21 mouse cellular contexts compared by ENCODE assay signal in the genomic region with DNA sequence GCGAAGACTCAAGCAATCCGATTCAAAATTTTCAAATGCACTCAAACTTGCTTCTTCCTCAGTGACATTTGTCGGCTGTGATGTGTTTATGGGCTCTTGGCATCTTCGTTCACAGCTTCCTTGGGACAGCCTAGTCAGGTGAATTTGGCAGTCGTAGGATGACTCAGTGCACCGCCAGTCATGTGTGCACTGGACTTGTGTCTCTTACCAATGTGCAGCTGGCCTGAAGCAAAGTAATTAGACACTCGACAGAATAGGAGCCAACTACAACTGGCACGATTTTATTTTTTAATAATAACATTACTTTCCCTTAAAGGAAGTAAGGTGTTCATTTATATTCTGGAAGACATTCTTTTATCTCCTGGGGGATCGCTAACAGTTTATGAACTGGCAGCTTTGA.
A peak's percentile ranks its signal among the peaks of the same experiment; 100 is the strongest.
DNase-seq lines count a peak whose midpoint lies in the region; ATAC-seq and TF ChIP-seq lines count a peak whose summit lies in the region.
"Had no signal": no experiment of that assay in that cellular context is flagged by ENCODE, and none has a peak within 500 bp of the region (broad histone marks: within the 10 kb centered on the region; RNA-seq: fewer than 3 reads in every experiment).

No protein-coding gene starts in this region.

- no peak overlapping the region for H3ac ChIP-seq in myocyte (ENCODE audit: control insufficient read depth, insufficient read length)

- no peak overlapping the region for H3K9ac ChIP-seq in limb, embryonic 13.5 days
- no peak overlapping the region for H3K9ac ChIP-seq in forebrain, embryonic 16.5 days (replicated peaks; ENCODE audit: low read depth, low read length)
- H3K9ac ChIP-seq: forebrain, embryonic 12.5 days; limb, embryonic 15.5 days; liver, postnatal 0 days; midbrain, embryonic 13.5 days; neural tube, embryonic 13.5 days had no signal

- no peak for TF ChIP-seq POLR2A in myocyte (IDR thresholded peaks at IDR 0.05; ENCODE audit: insufficient read length, low read depth)

- POLR2A ChIA-PET in Patski (lab: Charles Lee): no interaction called here

- no peaks in the 10 kb centered on the region for H3K27me3 ChIP-seq in limb, embryonic 13.5 days
- no peaks in the 10 kb centered on the region for H3K27me3 ChIP-seq in limb, embryonic 10.5 days (ENCODE audit: low read depth, poor library complexity, severe bottlenecking)
- no peaks in the 10 kb centered on the region for H3K27me3 ChIP-seq in Patski
- H3K27me3 ChIP-seq in myocyte (ENCODE audit: control insufficient read depth, insufficient read depth, insufficient read length): no peaks in the 10 kb centered on the region
- no peaks in the 10 kb centered on the region for H3K27me3 ChIP-seq in forebrain, embryonic 16.5 days (replicated peaks; ENCODE audit: control insufficient read depth, insufficient read depth, low read length)
- H3K27me3 ChIP-seq: forebrain, embryonic 12.5 days; limb, embryonic 15.5 days; midbrain, embryonic 13.5 days; neural tube, embryonic 13.5 days had no signal

- no peak for TF ChIP-seq CTCF in Patski (IDR thresholded peaks at IDR 0.05)

- 74% methylated on average over 9 of the region's 9 CpGs for WGBS in limb, embryonic 13.5 days
- 90% methylated on average over 9 of the region's 9 CpGs for WGBS in limb, embryonic 10.5 days
- 83% methylated on average over 9 of the region's 9 CpGs for WGBS in forebrain, embryonic 16.5 days

- H3K4me1 ChIP-seq in limb, embryonic 13.5 days: peaks cover 19% of the 10 kb centered on the region
- no peaks in the 10 kb centered on the region for H3K4me1 ChIP-seq in limb, embryonic 10.5 days
- H3K4me1 ChIP-seq in forebrain, embryonic 16.5 days (replicated peaks; ENCODE audit: control insufficient read depth, insufficient read depth, low read length): no peaks in the 10 kb centered on the region
- H3K4me1 ChIP-seq: forebrain, embryonic 12.5 days; midbrain, embryonic 13.5 days had no signal

- no peaks in the 10 kb centered on the region for H3K9me3 ChIP-seq in limb, embryonic 13.5 days
- H3K9me3 ChIP-seq in limb, embryonic 10.5 days (replicated peaks): no peaks in the 10 kb centered on the region
- H3K9me3 ChIP-seq in forebrain, embryonic 16.5 days (ENCODE audit: control insufficient read depth, low read length): no peaks in the 10 kb centered on the region
- H3K9me3 ChIP-seq: forebrain, embryonic 12.5 days; limb, embryonic 15.5 days; midbrain, embryonic 13.5 days; neural tube, embryonic 13.5 days had no signal

- no peaks in the 10 kb centered on the region for H3K79me2 ChIP-seq in myocyte (ENCODE audit: control insufficient read depth, insufficient read depth)

- CTCF ChIA-PET in Patski (lab: Charles Lee): interaction anchor here (2.1 kb wide), 1 partner anchor 14 kb away, joined by 4 read pairs; no protein-coding TSS in a partner anchor

- ATAC-seq in limb, embryonic 13.5 days (ENCODE audit: low FRiP score, low read depth): 0 out of 2 replicates have a peak, but pooled peaks have one; percentile 40
- ATAC-seq in Patski: peak; percentile 94
- no peak for ATAC-seq in forebrain, embryonic 16.5 days
- ATAC-seq: CD4-positive, CD25-positive, alpha-beta regulatory T cell, adult 4 months; liver, postnatal 0 days; midbrain, embryonic 13.5 days had no signal

- no peak overlapping the region for H3K4me2 ChIP-seq in limb, embryonic 13.5 days (replicated peaks)
- H3K4me2 ChIP-seq in myocyte (ENCODE audit: low read depth): peak overlapping the region; percentile 21
- no peak overlapping the region for H3K4me2 ChIP-seq in forebrain, embryonic 16.5 days (ENCODE audit: low read length)
- H3K4me2 ChIP-seq: forebrain, embryonic 12.5 days; heart, embryonic 11.5 days; limb, embryonic 15.5 days; midbrain, embryonic 13.5 days; neural tube, embryonic 13.5 days had no signal

- peak; percentile 3 for DNase-seq in gastrocnemius, postnatal 14 days
- no peak for DNase-seq in gastrocnemius, postnatal 4 days (ENCODE audit: low spot score in 2 of 2)
- no peak for DNase-seq in limb, embryonic 10.5 days (ENCODE audit: low spot score)
- DNase-seq in Patski (ENCODE audit: low read depth, low spot score): peak; percentile 57
- DNase-seq: adrenal gland, postnatal 36 days; cerebellum, adult 9-10 months; heart, postnatal 10 days; liver, postnatal 0 days; lung, postnatal 10 days; thymus, postnatal 14 days had no signal

- H3K36me3 ChIP-seq in limb, embryonic 13.5 days: no peaks in the 10 kb centered on the region
- no peaks in the 10 kb centered on the region for H3K36me3 ChIP-seq in limb, embryonic 10.5 days
- H3K36me3 ChIP-seq in myocyte (ENCODE audit: control insufficient read depth, insufficient read depth): no peaks in the 10 kb centered on the region
- no peaks in the 10 kb centered on the region for H3K36me3 ChIP-seq in forebrain, embryonic 16.5 days (ENCODE audit: control insufficient read depth, insufficient read depth)
- H3K36me3 ChIP-seq: forebrain, embryonic 12.5 days; G1E; limb, embryonic 15.5 days; midbrain, embryonic 13.5 days; neural tube, embryonic 13.5 days had no signal

- no peak overlapping the region for H3K27ac ChIP-seq in limb, embryonic 13.5 days
- no peak overlapping the region for H3K27ac ChIP-seq in limb, embryonic 10.5 days
- no peak overlapping the region for H3K27ac ChIP-seq in forebrain, embryonic 16.5 days (ENCODE audit: low read length)
- H3K27ac ChIP-seq: forebrain, embryonic 12.5 days; kidney, postnatal 0 days; limb, embryonic 15.5 days; midbrain, embryonic 13.5 days; neural tube, embryonic 13.5 days had no signal

- intact Hi-C loops in gastrocnemius, postnatal 14 days (cut with DNase I; ENCODE audit: low total_unique reads): no loop called here

- in situ Hi-C loops in Patski (cut with MboI; ENCODE audit: low pct_unique_long_range_greater_than_20kb): no loop called here

- H3K4me3 ChIP-seq in limb, embryonic 13.5 days: no peak overlapping the region
- no peak overlapping the region for H3K4me3 ChIP-seq in limb, embryonic 10.5 days
- H3K4me3 ChIP-seq in myocyte: no peak overlapping the region
- H3K4me3 ChIP-seq in forebrain, embryonic 16.5 days (replicated peaks; ENCODE audit: low read length): no peak overlapping the region
- H3K4me3 ChIP-seq: forebrain, embryonic 12.5 days; limb, embryonic 15.5 days; midbrain, embryonic 13.5 days; neural tube, embryonic 13.5 days had no signal

TF ChIP-seq in myocyte, 11 proteins besides CTCF, POLR2A, EP300 and RAD21:
- TF ChIP-seq MYOG (IDR thresholded peaks at IDR 0.05; ENCODE audit: control insufficient read depth in 1 of 3, insufficient read depth in 1 of 3, insufficient read length in 2 of 3, low read depth in 2 of 3): peak in 1 of 3 experiments; percentile 56
- TF ChIP-seq CEBPB (IDR thresholded peaks at IDR 0.05; ENCODE audit: insufficient read depth, poor library complexity, severe bottlenecking): no peak
- TF ChIP-seq MYOD1 (IDR thresholded peaks at IDR 0.05; ENCODE audit: control insufficient read depth in 1 of 3, insufficient read length in 2 of 3, low read depth in 2 of 3): peak in 1 of 3 experiments; percentile 64
- TF ChIP-seq REST (IDR thresholded peaks at IDR 0.05; ENCODE audit: insufficient read depth, insufficient read length): no peak
- TF ChIP-seq E2F4 (IDR thresholded peaks at IDR 0.05; ENCODE audit: insufficient read depth): no peak

Comparison
In these comparisons a context has a peak if more than half of its experiments do, and no peak if none do; other contexts are left out.
1. DNase-seq: peak in gastrocnemius, postnatal 14 days (single experiment) and Patski (single experiment); none in gastrocnemius, postnatal 4 days (0 of 2) and limb, embryonic 10.5 days (single experiment).